Mouse (Mus musculus): ENCODE data around the gene Uqcrc1.

Gene Uqcrc1

GRCm38 (mm10) chr9:108936418-108937364, at the start of gene Uqcrc1:
Gene Uqcrc1 (plus strand): TSS chr9:108936633.
- DNase-seq (ENCODE audit: low spot score), result peak; percentile 95

- DNase-seq (ENCODE audit: low spot score), result no peak
These were observed 24.1 kb upstream of the Uqcrc1 start for GRCm38 (mm10) chr9:108912308-108912707.

- DNase-seq (ENCODE audit: low spot score), result no peak
These were observed 23.3 kb upstream of the Uqcrc1 start for GRCm38 (mm10) chr9:108913161-108913560.

GRCm38 (mm10) chr9:108913621-108914020, 22.8 kb upstream of the Uqcrc1 start:
- DNase-seq (ENCODE audit: low spot score), result no peak

GRCm38 (mm10) chr9:108914491-108914890, 21.9 kb upstream of the Uqcrc1 start, which contains the start of gene Tmem89:
Gene Tmem89 (plus strand): TSS chr9:108914619.
- peak; percentile 56 for DNase-seq (ENCODE audit: low spot score)

GRCm38 (mm10) chr9:108925897-108926296, 10.5 kb upstream of the Uqcrc1 start:
- no peak for DNase-seq (ENCODE audit: low spot score)

GRCm38 (mm10) chr9:108928424-108928823, 8.0 kb upstream of the Uqcrc1 start:
- DNase-seq (ENCODE audit: low spot score), result no peak

GRCm38 (mm10) chr9:108935991-108936390, 442 bp upstream of the Uqcrc1 start:
- DNase-seq (ENCODE audit: low spot score), result no peak

- no peak for DNase-seq (ENCODE audit: low spot score)
These were observed 8.7 kb downstream of the Uqcrc1 start for GRCm38 (mm10) chr9:108945111-108945510.

- no peak for DNase-seq (ENCODE audit: low spot score)
These were observed 9.2 kb downstream of the Uqcrc1 start for GRCm38 (mm10) chr9:108945608-108946007.

GRCm38 (mm10) chr9:108949231-108949966, 13.0 kb downstream of the Uqcrc1 start:
- DNase-seq (ENCODE audit: low spot score), result no peak

- DNase-seq (ENCODE audit: low spot score), result no peak
These were observed 13.7 kb downstream of the Uqcrc1 start for GRCm38 (mm10) chr9:108949967-108950728.

GRCm38 (mm10) chr9:108953081-108953636, 16.7 kb downstream of the Uqcrc1 start, which contains the start of gene Col7a1:
Gene Col7a1 (plus strand): TSS chr9:108953586.
- DNase-seq (ENCODE audit: low spot score), result no peak

- DNase-seq (ENCODE audit: low spot score), result no peak
These were observed 18.8 kb downstream of the Uqcrc1 start for GRCm38 (mm10) chr9:108955241-108955640.

- no peak for DNase-seq (ENCODE audit: low spot score)
These were observed 19.4 kb downstream of the Uqcrc1 start for GRCm38 (mm10) chr9:108955846-108956245.

- no peak for DNase-seq (ENCODE audit: low spot score)
These were observed 27.1 kb downstream of the Uqcrc1 start for GRCm38 (mm10) chr9:108963577-108963976.

- DNase-seq (ENCODE audit: low spot score), result no peak
These were observed 27.9 kb downstream of the Uqcrc1 start for GRCm38 (mm10) chr9:108964338-108964737.

GRCm38 (mm10) chr9:108970623-108971022, 34.2 kb downstream of the Uqcrc1 start:
- DNase-seq (ENCODE audit: low spot score), result no peak

GRCm38 (mm10) chr9:108976483-108976882, 40.0 kb downstream of the Uqcrc1 start:
- no peak for DNase-seq (ENCODE audit: low spot score)

GRCm38 (mm10) chr9:108977966-108978365, 41.5 kb downstream of the Uqcrc1 start:
- DNase-seq (ENCODE audit: low spot score), result no peak

- no peak for DNase-seq (ENCODE audit: low spot score)
These were observed 46.1 kb downstream of the Uqcrc1 start for GRCm38 (mm10) chr9:108982498-108982897.

GRCm38 (mm10) chr9:108983209-108983608, 46.8 kb downstream of the Uqcrc1 start:
- no peak for DNase-seq (ENCODE audit: low spot score)

All from layer of hippocampus, adult 11-12 months (tissue).